Mouse (Mus musculus) ovary, postnatal 36 days (tissue): Measurements from ENCODE around the gene Tnip3.

ENCODE experiments used
- DNase-seq: peaks from one replicate; pipeline ENCODE4 v3.0.0; 2022; ENCODE audit warnings: low spot score, mixed read lengths

The Tnip3 gene

GRCm38 (mm10) chr6:65585333-65586053 is 60.4 kb downstream of the Tnip3 start:
- no peak for DNase-seq

GRCm38 (mm10) chr6:65588847-65589246 is 63.7 kb downstream of the Tnip3 start:
- no peak for DNase-seq

DNA sequence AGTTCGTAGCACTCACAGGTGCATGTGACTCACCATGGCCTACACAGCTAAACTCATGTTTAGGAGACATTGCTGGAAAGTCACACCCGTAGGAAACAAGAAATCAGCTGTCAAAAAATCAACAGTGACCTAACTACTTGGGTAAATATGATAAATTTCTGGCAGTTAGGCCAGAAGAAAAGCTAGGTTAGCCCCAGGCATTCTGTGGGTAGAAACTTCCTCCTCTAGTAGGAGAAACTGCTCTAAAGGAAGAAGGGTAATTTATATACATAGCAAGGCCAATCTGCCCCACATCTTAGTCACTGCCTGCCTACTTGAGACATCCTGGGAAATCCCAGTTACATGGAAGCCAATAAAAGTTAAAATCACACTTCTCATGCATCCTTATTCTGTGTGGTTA is 64.9 kb downstream of the Tnip3 start:
- no peak for DNase-seq

DNA sequence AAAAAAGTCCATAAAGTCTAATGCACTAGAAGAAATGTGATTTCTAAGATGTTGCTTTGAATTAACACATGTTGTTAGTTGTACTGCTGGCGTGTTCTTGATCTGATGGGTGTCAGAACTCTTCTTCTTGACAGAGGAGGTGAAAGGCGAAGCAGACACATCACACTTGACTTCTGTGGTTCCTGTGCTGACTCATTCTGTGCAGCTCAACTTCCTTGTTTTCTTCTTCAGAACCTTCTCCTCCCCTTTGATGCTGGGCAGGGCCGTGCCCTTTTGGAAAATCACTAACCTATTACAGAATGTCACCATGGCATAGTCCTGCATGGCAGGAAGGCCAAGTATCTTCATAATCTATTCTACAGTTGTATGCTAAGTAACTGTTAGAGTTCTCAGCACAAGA is 69.1 kb downstream of the Tnip3 start:
- DNase-seq = no peak

DNA sequence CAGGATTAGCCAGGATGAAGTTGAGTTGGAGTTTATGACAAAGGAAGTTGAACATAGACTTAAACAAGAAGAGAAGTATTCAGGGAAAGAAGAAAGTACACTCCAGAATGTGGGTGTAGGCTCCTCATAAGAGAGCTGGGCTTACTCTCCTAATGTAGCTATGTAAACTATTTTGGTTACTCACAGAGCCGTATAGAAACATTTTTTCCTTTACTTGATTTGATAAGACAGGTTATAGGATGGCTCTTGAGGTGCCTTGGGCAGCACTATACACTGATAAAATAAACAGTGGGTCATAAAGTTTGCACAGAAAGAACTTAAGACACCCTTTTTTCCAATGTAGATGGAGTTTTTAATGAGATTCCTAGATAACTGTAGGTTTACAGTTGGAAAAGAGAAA is 70.3 kb downstream of the Tnip3 start:
- no peak for DNase-seq

GRCm38 (mm10) chr6:65597056-65597818 is 72.1 kb downstream of the Tnip3 start:
- DNase-seq = no peak

DNA sequence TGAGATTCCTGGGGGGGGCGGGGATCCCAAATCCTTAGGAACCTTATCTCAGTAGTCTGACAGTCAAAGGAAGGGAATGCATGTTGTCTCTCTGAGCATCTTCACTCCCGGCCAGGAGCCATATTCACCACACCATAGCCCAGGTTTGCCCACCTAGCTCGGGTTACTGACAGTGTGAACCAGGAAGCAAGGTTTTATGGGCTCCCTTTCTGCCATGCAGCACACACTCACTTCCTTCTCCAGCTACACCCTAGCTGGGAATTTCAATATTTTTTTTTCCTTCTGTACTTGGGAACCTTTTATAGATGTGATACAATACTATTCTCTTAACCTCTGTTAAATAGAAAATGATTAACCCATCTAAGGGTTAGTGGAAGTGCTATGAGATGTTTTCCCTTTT is 73.4 kb downstream of the Tnip3 start:
- no peak for DNase-seq

DNA sequence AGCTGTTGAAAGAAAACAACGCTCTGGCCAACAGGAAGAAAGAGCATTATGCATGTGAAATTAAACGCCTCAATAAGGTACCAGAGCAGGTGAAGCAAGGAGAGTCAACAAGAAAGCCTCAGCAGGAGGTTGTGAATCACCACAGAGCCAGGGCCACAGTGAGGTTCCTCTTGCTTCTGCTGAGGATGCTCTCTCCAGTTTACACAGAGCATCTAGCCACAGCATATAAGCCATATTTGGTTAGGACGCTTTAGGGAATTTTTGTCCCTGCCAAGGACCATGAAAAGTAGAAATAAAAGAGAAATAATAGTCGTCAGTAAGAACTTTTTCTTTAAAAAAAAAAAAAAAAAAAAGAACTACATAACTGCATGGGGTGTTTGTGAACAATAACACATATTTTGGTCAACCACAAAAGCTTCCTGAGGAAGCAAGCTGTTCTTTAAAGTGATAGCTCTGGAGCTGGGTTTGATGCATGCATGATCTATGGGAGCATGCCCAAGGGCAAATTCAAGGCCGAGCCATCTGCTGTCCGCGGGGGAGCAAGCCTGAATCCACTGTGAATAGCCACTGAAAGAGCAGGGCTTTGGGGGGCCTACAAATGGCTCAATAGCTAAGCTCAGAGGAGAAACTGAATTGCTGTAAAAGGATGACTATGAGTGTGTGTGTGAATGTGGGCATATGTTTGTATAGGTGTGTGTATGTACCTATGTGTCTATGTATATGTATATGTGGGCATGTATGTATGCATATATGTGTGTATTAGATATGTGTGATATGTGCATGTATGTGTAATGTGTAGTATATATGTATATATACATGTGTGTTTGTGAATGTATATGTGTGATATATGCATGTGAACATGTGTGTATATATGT is 75.0 kb downstream of the Tnip3 start:
- DNase-seq = no peak

DNA sequence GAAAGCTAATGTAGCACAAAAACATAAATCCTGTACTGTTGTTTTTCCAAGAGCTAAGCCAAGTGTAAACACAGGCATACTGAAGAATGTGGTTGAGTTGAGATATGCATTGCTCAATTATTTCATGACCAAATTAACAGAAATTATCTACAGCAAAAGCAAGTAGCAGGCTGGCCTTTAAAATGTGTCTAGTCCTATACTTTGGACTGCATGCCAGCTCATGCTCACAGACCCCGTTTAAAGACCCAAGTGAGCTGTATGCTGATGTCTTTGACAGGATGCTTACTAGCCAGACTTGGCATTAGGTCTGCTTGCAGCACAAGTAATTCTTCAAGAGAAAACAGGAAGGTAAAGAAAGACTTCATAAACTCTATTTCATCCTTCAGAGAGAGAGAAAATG is 75.8 kb downstream of the Tnip3 start:
- DNase-seq = no peak

DNA sequence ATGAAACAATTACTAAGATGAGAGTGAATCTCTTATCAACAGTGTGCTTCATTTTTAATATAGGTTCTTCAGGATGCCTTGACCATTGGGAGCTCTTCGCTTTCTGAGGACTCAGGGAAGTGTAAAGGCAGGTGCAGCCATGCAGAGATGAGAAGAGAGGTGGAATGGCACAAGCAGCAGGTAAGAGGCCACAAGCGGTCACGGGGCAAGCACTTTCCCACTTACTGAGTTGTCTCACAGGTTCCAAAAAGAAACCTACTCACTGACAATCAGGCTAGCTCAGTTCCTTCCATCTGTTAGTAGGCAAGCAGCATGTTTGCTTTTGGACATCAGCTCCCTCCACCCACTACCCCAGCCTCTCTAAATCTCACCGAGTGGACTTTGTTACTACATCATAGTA is 80.7 kb downstream of the Tnip3 start:
- no peak for DNase-seq

GRCm38 (mm10) chr6:65606946-65607345 is 81.8 kb downstream of the Tnip3 start:
- DNase-seq = no peak

DNA sequence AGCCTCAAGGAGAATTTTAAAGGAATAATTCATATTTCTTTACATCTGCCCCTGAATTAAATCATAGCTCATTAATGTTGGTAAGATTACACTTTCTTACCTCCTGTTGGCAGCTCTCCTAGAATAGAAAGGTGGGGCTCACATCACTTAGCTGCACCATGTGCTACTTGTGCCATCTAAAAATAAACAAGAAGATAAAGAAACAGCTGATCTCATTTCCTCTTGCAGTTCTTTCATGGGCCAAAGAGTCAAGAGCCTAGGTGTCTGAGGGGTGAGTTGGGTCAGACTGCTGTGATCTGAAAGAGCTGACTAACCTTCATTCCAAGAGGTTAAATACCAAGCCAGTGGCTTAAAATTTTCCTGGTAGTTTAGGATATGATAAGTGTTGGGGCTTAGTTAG is 86.7 kb downstream of the Tnip3 start:
- no peak for DNase-seq

- DNase-seq = no peak
Measured at GRCm38 (mm10) chr6:65613924-65614585, 88.9 kb downstream of the Tnip3 start.

- DNase-seq = no peak
Measured at GRCm38 (mm10) chr6:65615641-65616040, 90.5 kb downstream of the Tnip3 start.

DNA sequence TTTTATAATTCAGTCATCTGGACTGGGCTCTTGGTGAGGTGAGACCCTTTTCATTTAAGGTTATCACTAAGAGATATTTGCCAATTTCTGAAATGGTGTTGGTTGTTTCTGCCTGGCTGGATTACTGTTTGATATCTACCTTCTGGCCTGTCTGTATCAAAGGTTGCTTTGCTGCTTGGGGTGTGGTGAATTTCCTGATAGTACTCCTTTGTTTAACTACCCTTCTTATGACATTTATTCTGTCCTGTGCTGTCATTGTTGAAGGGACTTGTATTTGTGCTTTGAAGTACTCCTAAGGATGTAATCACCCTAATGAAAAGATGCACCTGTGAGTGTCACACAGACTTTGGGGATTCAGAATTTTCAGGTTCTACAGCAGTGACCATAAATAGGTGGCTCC is 96.1 kb downstream of the Tnip3 start:
- DNase-seq = no peak

DNA sequence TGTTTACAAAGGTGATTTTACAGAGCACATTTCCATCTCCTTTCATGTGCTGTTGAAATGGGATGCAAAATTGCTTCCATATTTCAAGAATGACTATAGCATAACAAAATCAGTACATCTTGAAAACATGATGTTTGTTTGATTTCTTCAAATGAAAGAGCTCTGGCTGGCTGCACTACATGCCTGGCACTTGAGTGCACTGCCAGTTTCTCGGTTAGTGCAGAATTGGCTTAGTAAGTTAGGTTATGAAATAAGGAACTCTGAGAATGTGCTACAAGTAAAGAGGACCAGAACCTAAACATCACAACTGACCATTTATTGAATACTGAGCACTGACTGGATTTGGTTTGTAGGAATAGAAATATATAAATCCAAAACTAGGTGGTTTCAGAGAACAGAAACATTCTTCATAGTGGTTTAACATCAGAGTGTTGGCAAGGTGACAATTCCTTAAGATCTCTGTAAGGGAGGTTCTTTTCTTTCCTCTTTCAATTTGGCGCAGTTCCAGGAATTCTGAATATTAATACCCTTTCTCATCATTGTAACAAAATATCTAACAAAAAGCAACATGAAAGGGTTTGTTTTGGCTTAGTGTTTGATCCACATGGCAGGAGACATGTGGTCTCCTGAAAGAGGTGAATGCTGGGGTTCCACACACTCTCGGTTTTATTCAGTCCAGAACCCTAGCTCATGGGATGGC is 98.1 kb downstream of the Tnip3 start:
- no peak for DNase-seq

DNA sequence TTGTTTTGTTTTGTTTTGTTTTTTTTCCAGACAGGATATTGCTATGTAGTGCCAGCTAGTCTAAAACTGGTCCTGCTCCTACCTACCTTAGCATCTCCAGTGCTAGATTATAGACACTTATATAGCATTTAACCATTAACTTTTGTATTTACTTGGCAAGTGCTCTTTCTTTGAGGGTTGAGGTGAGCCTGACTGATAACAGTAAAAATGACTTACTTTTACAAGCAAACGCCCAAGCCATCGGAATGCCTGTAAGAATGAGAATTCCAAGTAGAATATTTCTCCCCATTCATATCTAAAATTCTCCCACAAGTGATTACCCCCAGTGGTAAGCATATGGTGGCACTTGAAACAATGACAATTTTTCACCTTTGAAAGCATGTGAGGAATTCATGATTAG is 105.5 kb downstream of the Tnip3 start:
- no peak for DNase-seq

DNA sequence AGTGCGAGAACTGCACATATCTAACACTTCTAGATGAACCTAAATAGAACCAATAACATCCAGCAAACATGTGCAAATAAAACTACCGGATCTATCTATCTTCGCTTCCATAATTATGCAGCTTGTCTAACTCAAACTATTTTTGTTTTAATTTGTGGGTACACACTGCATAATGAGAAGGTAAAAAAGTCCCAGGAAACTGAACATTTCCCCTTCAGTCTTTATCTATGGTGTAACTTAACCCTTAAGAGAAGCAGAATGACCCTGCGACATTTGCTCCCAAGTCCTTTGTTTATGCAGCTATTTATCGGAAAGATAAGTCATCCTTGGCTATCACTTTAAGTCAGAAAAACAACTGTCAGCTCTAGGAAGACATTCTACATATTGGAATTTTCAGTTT is 107.1 kb downstream of the Tnip3 start:
- no peak for DNase-seq

DNA sequence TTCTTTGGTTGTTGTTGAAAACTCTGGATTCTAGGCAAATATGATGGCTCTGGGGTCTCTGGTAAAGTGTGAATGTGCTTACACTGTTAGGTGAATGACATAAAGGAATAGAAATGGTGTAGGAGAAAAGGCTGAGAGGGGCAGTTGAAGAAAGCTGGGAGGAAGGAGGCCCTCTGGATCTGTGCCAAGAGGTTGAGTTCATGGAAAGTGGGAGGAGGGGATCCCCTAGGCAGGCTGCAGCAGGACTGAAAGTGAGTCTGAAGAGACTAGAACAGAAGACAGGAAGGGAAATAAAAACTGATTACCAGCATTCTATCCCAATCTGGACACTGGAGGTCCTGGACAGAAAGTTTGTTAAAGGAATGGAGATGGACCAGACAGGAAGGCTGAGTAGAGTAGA is 117.3 kb downstream of the Tnip3 start:
- no peak for DNase-seq

DNA sequence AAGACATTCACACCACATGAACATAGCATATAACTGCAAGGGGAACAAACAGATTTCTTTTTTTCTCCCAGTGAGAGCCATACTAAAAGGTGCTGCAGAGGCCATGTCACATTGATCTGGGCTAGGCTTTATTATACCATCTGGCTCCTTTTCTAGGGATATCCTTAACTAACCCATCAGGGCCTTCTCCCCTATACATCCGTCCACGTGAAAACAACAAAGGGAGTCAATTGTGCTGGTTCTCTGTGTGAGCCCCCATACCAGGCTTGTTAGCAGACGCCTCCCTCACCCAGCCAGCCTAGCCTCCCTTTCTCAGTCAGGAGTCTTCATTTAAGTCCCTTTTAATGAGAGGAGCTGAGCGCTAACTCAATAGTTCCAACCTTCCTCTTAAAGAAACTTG is 119.0 kb downstream of the Tnip3 start:
- DNase-seq = no peak

- DNase-seq = no peak
Measured at GRCm38 (mm10) chr6:65646408-65646807, 121.3 kb downstream of the Tnip3 start.

GRCm38 (mm10) chr6:65647731-65648130 is 122.6 kb downstream of the Tnip3 start:
- no peak for DNase-seq
